Mouse (Mus musculus) Patski (cell line): ENCODE measurements at regions not wholly inside any gene's neighbourhood (a gene's known extent, or its start where the extent isn't known, plus 50 kb on each side); places are given as distances from the start of the nearest gene placed in this dataset.

Source experiments
- ATAC-seq: fragments of 100-300 bp; one replicate; pipeline ENCODE4 v1.8.0; 2021
- CTCF ChIA-PET: fragments of 350-600 bp; sonication (Branson Sonifier 250); formaldehyde crosslinking; loops from one replicate; lab custom pipeline; 2022; ENCODE audit warnings: inconsistent platforms; lab: Charles Lee
- POLR2A ChIA-PET: fragments of 350-600 bp; sonication (Branson Sonifier 250); formaldehyde crosslinking; loops from one replicate; lab custom pipeline; 2022; ENCODE audit warnings: antibody characterized with exemption, inconsistent platforms; lab: Charles Lee
- DNase-seq: peaks from one replicate; pipeline ENCODE4 v3.0.0-alpha.2; 2011; ENCODE audit warnings: low read depth, low spot score
- H3K27me3 ChIP-seq: fragments of 371-371 bp; one replicate; pipeline ENCODE4 v1.5.1; 2021
- CTCF ChIP-seq: fragments of 100-300 bp; IDR thresholded peaks from one replicate; pipeline ENCODE4 v1.5.1; 2021
- in situ Hi-C: fragments of 300-500 bp; cut with MboI; formaldehyde crosslinking; loops from 3 replicates; pipeline ENCODE4 v1.11.1; 2018; ENCODE audit warnings: low pct_unique_long_range_greater_than_20kb, mixed read lengths

DNA sequence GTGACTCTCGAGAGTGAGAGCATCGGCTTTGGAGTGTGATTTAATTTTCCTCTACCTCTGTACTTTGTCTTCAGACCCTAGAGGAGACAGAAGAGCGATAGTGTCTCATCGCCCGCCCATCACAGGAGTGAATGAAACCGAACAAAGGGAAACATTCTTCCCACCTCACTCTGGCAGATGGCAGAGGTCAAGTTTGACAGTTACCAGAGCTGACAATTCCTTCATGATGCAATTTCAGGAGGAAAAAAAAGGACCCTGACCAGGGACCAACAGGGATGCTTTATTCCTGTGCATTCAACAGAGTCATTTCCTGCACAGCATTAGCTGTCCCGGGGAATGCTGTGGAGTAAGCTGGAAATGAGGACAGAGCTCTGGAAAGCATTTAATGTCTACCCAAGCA lies 106.3 kb upstream of the Lyplal1 start:
- ATAC-seq = no peak
- CTCF ChIA-PET = interaction anchor here (1.3 kb wide), 1 partner anchor 8 kb away, joined by 3 read pairs; no protein-coding TSS in a partner anchor
- POLR2A ChIA-PET = interaction anchor here (0.7 kb wide), 1 partner anchor 400 kb away, joined by 4 read pairs; no protein-coding TSS in a partner anchor
- H3K27me3 ChIP-seq = no peaks in the 10 kb centered on the region
- in situ Hi-C loops = no loop called here
- no peak for TF ChIP-seq CTCF
- no peak for DNase-seq

DNA sequence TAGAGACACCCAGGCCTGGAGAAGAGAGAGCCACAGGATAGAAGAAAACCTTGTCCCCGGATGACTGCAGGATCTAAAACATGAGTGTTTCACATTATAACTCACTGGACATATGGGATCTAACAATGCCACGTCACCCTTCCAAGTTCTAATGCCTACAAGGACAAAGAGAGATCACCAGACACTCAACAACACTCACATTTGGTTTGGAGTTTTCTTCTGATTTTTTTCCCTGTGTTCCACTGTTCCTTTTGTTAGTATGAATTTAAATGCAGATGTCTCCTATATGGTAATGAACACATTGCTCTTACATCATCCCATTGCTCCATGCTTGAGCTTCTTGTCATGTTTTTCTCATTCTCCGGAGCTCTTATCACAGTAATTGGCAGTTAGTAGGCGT lies 101.9 kb upstream of the Lyplal1 start:
- no peak for ATAC-seq
- in situ Hi-C loops = no loop called here
- DNase-seq = no peak
- CTCF ChIA-PET = interaction anchor here (1.7 kb wide), 1 partner anchor 11 kb away, joined by 4 read pairs; no protein-coding TSS in a partner anchor
- no peaks in the 10 kb centered on the region for H3K27me3 ChIP-seq
- no peak for TF ChIP-seq CTCF
- POLR2A ChIA-PET = no interaction called here

GRCm38 (mm10) chr1:186217198-186217597 lies 100.1 kb upstream of the Lyplal1 start:
- CTCF ChIA-PET = no interaction called here
- in situ Hi-C loops = no loop called here
- no peaks in the 10 kb centered on the region for H3K27me3 ChIP-seq
- TF ChIP-seq CTCF = no peak
- DNase-seq (no peak), ATAC-seq (no peak)
- POLR2A ChIA-PET = no interaction called here

DNA sequence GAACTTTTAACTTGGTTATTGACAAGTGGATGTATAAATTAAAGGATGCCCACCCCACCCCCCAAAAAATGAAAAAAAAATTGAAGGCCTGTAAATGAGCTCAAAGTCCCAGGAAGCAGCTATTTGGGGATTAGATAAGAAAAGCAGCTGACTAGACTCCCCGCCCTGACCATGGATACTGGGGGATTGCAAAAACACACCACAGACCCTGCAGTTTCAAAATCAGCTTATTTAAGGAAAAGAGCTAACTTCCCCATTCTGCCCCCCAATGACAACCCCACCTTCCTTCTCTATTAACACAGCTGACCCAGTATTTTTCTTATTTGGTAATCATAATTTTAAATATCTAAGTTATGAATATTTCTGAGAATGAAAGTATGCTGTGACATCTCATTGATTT lies 87.0 kb upstream of the Lyplal1 start:
- H3K27me3 ChIP-seq = no peaks in the 10 kb centered on the region
- in situ Hi-C loops = no loop called here
- no peak for ATAC-seq
- ChIA-PET POLR2A (no interaction called here), CTCF (interaction anchor here (0.8 to 0.9 kb wide), 2 partner anchors 12 to 24 kb away, joined by 3 read pairs; no protein-coding TSS in a partner anchor)
- TF ChIP-seq CTCF = no peak
- no peak for DNase-seq

DNA sequence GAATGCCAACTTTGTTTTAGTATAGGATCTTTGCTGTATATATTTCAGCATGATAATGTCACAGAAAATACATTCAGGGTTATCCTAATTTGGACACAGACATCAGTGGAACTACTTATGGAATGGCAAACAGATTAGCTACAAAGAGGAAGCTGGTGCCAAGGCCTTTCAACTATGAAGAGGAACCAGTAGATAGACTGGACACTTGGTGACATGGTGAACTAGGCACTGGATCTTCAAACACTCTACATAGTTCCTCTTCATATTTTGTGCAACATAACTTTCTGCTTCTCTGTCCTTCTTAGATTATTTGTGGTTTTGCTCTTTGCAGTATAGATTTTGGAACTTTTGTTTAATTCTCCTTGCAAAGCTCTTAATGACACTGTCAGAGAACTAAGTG lies 85.4 kb upstream of the Lyplal1 start:
- ATAC-seq (no peak), DNase-seq (no peak)
- ChIA-PET CTCF (no interaction called here), POLR2A (no interaction called here)
- no peaks in the 10 kb centered on the region for H3K27me3 ChIP-seq
- in situ Hi-C loops = no loop called here
- no peak for TF ChIP-seq CTCF

GRCm38 (mm10) chr1:186198391-186198790 lies 81.3 kb upstream of the Lyplal1 start:
- ChIA-PET POLR2A (no interaction called here), CTCF (interaction anchor here (1.0 to 1.2 kb wide), 2 partner anchors 11 to 514 kb away, joined by 3 read pairs; no protein-coding TSS in a partner anchor)
- DNase-seq = no peak
- no peaks in the 10 kb centered on the region for H3K27me3 ChIP-seq
- no peak for TF ChIP-seq CTCF
- ATAC-seq = no peak
- in situ Hi-C loops = no loop called here

DNA sequence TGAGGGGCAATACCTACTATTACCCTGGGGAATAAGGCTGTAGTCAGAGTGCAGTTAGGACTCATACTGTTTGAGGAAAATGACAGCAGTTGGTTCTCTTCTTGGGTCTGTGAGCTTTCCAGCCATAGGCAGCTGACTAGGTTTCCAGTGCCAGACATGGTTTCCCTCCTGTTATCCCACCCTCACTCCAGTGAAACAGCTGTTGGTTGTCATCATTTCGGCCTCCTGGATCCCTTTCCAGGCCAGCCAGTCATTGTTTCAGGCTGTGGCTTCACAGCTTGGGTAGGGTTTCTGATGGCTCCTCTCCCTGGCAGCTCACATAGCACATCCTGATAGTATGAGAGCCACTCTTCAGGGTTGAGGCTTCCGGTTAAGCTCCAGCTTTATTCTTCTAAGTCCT lies 79.9 kb upstream of the Lyplal1 start:
- DNase-seq = no peak
- no peak for TF ChIP-seq CTCF
- in situ Hi-C loops = no loop called here
- no peak for ATAC-seq
- H3K27me3 ChIP-seq = no peaks in the 10 kb centered on the region
- POLR2A ChIA-PET = no interaction called here
- CTCF ChIA-PET = interaction anchor here (1.0 to 1.2 kb wide), 2 partner anchors 9 to 12 kb away, joined by 3 to 4 read pairs; no protein-coding TSS in a partner anchor

GRCm38 (mm10) chr1:186189390-186189789 lies 72.3 kb upstream of the Lyplal1 start:
- in situ Hi-C loops = loop anchor here (10.0 kb wide), 2 partner anchors 265 to 645 kb away; no protein-coding TSS in a partner anchor
- DNase-seq (no peak), ATAC-seq (no peak)
- H3K27me3 ChIP-seq = no peaks in the 10 kb centered on the region
- TF ChIP-seq CTCF = no peak
- POLR2A ChIA-PET = no interaction called here
- CTCF ChIA-PET = no interaction called here

DNA sequence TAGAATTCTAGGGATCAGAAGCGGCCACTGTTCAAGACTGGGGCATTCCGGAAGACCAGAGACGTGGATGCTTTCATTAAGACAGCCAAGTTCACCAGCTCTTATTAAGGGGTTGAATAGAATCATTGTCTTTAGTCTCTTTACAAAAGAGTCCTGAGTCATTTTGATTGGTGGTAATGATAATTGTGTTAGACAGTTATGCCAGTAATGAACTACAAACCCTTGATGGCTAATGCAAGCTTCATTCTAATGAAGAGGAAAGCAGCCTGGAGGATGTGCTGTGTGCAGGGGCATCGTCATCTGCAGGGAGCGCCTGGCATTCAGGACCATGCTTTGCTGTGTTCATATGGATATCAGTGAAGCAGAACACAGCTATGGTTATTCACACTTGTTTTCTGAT lies 70.3 kb upstream of the Lyplal1 start:
- ATAC-seq (no peak), DNase-seq (no peak)
- TF ChIP-seq CTCF = no peak
- no peaks in the 10 kb centered on the region for H3K27me3 ChIP-seq
- ChIA-PET POLR2A (no interaction called here), CTCF (interaction anchor here (1.0 kb wide), 2 partner anchors 10 to 12 kb away, joined by 3 to 4 read pairs; no protein-coding TSS in a partner anchor)
- in situ Hi-C loops = loop anchor here (10.0 kb wide), 2 partner anchors 267 to 643 kb away; no protein-coding TSS in a partner anchor

DNA sequence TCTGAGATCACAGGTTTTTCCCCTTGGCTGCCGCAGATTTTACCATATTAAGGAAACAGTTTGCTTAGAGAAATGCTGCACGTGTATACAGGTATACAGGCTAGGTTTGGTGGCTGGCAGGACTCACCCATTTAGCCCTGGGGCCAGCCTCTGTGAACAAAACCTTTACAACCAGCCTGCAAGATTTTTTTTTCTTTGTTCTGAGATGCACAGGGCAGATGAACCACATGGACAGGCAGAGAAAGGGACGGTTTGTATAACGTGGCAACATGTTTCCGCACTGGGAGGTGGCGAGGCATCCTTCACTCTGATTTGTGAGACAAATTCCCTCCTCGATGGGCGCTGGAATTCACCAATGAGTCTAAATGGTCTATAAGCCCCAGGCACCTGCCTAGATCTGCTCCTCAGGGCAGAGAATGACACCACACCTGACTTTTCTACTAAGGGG lies 66.1 kb upstream of the Lyplal1 start:
- ChIA-PET POLR2A (interaction anchor here (0.7 kb wide), 1 partner anchor 142 kb away, joined by 6 read pairs; no protein-coding TSS in a partner anchor), CTCF (interaction anchor here (1.3 kb wide), 1 partner anchor 17 kb away, joined by 3 read pairs; no protein-coding TSS in a partner anchor)
- H3K27me3 ChIP-seq = no peaks in the 10 kb centered on the region
- TF ChIP-seq CTCF = no peak
- ATAC-seq (no peak), DNase-seq (no peak)
- in situ Hi-C loops = loop anchor here (5.0 to 10.0 kb wide), 6 partner anchors 104 to 638 kb away; partner anchors contain the start of gene Tgfb2

DNA sequence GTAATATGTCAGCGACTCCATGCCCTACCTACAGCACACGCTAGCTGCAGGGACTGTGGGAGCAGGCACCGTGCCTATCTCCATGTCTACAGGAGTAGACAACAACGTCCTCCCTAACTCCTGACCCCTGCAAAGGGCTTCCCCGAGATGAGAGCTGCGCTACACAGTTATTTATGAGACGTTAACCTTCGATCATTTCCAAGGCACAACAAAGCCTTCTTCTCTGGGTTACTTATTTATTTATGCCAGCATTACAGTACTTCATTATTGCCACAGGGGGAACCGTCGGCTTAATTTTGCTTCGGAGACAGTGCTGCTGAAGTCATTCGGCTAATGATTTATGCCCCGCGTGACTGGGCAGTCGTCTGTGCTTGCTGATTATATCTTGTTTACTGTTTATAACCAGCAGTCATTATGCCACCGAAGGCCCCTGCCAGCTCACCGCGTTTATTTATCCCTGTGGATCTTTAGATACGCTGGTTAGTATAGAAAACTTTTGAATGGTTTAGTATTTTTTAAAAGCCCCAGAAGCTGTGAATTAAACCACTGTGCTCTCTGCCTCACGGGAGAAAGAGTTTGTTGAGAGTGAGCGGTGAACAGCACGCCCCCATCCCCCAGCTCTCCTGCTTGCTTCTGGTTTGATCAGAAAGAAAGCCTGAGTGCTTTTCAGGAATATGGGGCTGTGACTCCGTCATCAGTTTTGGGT lies 65.5 kb upstream of the Lyplal1 start:
- TF ChIP-seq CTCF = peak; percentile 84
- POLR2A ChIA-PET = no interaction called here
- ATAC-seq (peak; percentile 65), DNase-seq (peak; percentile 35)
- no peaks in the 10 kb centered on the region for H3K27me3 ChIP-seq
- in situ Hi-C loops = loop anchor here (5.0 to 10.0 kb wide), 6 partner anchors 105 to 638 kb away; partner anchors contain the start of gene Tgfb2
- CTCF ChIA-PET = interaction anchor here (1.3 to 2.1 kb wide), 2 partner anchors 17 to 540 kb away, joined by 3 to 6 read pairs; no protein-coding TSS in a partner anchor
